Mouse (Mus musculus): ENCODE measurements around the gene Olfr701.

DNA sequence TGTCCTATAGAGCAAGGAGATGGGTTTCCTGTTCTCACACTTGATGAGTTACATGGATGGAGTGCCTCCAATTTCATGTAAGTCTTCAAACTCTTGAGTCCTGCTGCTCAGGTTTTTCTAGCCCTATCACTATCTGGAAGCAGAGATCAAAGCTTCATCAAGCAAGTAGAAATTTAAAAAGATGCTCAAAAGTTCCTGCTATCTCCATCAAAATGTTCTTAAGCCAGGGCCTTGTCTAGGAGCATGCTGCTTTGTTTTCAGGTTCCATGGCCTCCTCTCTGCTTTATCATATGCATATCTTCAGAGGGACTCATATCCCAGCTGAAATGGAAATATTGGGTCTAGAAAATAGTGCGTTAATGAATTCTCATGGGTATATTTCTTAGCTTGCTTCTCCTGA, 5.2 kb upstream of the Olfr701 start, which contains the start of gene Olfr700:
- TF ChIP-seq GATA1 (IDR thresholded peaks at IDR 0.05; ENCODE audit: borderline replicate concordance, low read length) (no peak), FLI1 (IDR thresholded peaks at IDR 0.05; ENCODE audit: low read length) (no peak)
